Mouse (Mus musculus) neural tube, embryonic 13.5 days (tissue): Measurements from ENCODE around the gene Whrn. TPM values are rescaled to one million over a fixed set of nuclear protein-coding genes. Genes with fewer than 3 reads are reported as not detected.

ENCODE experiments used
- ATAC-seq: fragments of 200-750 bp; cut with Nextera tagmentation; 2 replicates; pipeline ENCODE4 v1.8.0; 2017; ENCODE audit warnings: low read depth, mild to moderate bottlenecking, moderate TSS enrichment, moderate library complexity
- H3K27ac ChIP-seq: fragments of 300-500 bp; sonication (generic); replicated peaks from 2 replicates; pipeline ENCODE4 v1.5.1; 2015; ENCODE audit warnings: moderate library complexity, mild to moderate bottlenecking, inconsistent platforms
- H3K27me3 ChIP-seq: fragments of 300-500 bp; sonication (generic); 2 replicates; pipeline ENCODE4 v1.6.1; 2015; ENCODE audit warnings: mild to moderate bottlenecking, inconsistent platforms
- H3K36me3 ChIP-seq: fragments of 300-500 bp; sonication (generic); 2 replicates; pipeline ENCODE4 v1.6.1; 2015; ENCODE audit warnings: mild to moderate bottlenecking, inconsistent platforms
- H3K4me1 ChIP-seq: fragments of 300-500 bp; sonication (generic); replicated peaks from 2 replicates; pipeline ENCODE4 v1.6.1; 2015; ENCODE audit warnings: inconsistent platforms
- H3K4me2 ChIP-seq: fragments of 300-500 bp; sonication (generic); 2 replicates; pipeline ENCODE4 v1.6.1; 2015; ENCODE audit warnings: inconsistent platforms, mild to moderate bottlenecking, moderate library complexity
- H3K4me3 ChIP-seq: fragments of 300-500 bp; sonication (generic); 2 replicates; pipeline ENCODE4 v1.5.1; 2015; ENCODE audit warnings: mild to moderate bottlenecking, inconsistent platforms
- H3K9ac ChIP-seq: fragments of 300-500 bp; sonication (generic); 2 replicates; pipeline ENCODE4 v1.6.1; 2015; ENCODE audit warnings: moderate library complexity, mild to moderate bottlenecking, inconsistent platforms
- H3K9me3 ChIP-seq: fragments of 300-500 bp; sonication (generic); 2 replicates; pipeline ENCODE4 v1.6.1; 2016; ENCODE audit warnings: inconsistent platforms
- WGBS: fragments of 180-500 bp; shearing (Covaris S2); methylation state at CpG from one replicate; pipeline ENCODE4 v1.1.7; 2015; 5-methylcytosine and 5-hydroxymethylcytosine counted together
- polyA plus RNA-seq: library from polyadenylated mRNA; unstranded; fragments of >200 nt; fragmentation: Nextera tagmentation; extraction: Ambion mirVana; gene quantifications from 2 replicates; pipeline ENCODE4 v1.2.1, GENCODE M21; 2015

The Whrn gene
- polyA plus RNA-seq, 1 experiment from 2014 or later = 5.6 TPM

DNA sequence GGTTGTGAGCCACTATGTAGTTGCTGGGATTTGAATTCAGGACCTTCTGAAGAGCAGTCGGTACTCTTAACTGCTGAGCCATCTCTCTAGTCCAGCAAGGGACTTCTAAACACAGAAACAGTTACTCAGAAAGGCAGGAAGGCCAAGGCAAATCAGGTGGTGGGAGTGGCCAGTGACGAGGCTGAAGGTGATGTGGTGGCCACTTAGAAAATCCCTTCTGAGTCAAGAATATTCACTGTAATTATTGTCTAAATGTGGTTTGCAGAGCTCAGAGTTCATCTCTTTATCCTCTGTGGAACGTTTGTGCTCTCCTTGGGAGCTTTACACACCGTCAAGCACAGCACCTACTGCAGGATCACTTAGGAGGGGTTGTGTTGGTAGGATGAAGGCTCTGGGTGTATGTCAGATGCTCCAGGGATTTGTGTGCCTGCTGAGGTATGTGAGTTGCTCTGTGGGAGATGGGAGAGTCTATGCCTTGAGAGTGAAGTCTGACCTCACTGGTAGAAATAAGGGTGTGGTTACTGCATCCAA is 18.7 kb upstream of the Whrn start:
- H3K9me3 ChIP-seq = no peaks in the 10 kb centered on the region
- H3K27ac ChIP-seq = no peak overlapping the region
- no peaks in the 10 kb centered on the region for H3K27me3 ChIP-seq
- no peak overlapping the region for H3K4me2 ChIP-seq
- H3K36me3 ChIP-seq = no peaks in the 10 kb centered on the region
- no peaks in the 10 kb centered on the region for H3K4me1 ChIP-seq
- 80% methylated on average over 4 of the region's 4 CpGs for WGBS
- no peak overlapping the region for H3K9ac ChIP-seq
- no peak overlapping the region for H3K4me3 ChIP-seq
- ATAC-seq = no peak

DNA sequence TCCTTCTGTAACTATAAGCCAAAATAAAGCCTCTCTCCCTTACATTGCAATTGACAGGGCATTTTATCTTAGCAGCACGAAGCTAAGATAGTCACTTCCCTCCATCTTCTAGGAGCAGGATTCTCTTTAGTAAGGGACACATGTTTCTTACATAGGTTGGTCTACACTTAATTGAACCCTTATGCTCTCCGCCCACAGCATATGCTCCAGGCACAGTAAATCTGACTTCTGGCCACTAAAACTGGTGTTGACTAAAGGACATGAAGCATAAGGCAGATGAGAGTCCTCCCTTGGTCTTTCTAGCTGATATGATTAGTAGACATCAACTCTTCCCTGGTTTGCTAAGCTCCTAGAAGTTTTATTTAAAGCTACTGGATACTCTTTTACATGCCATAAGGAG is 17.1 kb upstream of the Whrn start:
- Histone ChIP-seq H3K4me1 (no peaks in the 10 kb centered on the region), H3K36me3 (no peaks in the 10 kb centered on the region), H3K9me3 (no peaks in the 10 kb centered on the region), H3K27ac (no peak overlapping the region), H3K9ac (no peak overlapping the region), H3K4me2 (no peak overlapping the region), H3K27me3 (no peaks in the 10 kb centered on the region), H3K4me3 (no peak overlapping the region)
- ATAC-seq = no peak
- 86% methylated on average over 2 of the region's 2 CpGs for WGBS

- H3K36me3 ChIP-seq = no peaks in the 10 kb centered on the region
- H3K27me3 ChIP-seq = no peaks in the 10 kb centered on the region
- H3K9me3 ChIP-seq = no peaks in the 10 kb centered on the region
- WGBS = 22% methylated on average over 4 of the region's 4 CpGs
- no peak overlapping the region for H3K4me3 ChIP-seq
- no peak for ATAC-seq
- no peak overlapping the region for H3K27ac ChIP-seq
- no peaks in the 10 kb centered on the region for H3K4me1 ChIP-seq
- no peak overlapping the region for H3K4me2 ChIP-seq
- no peak overlapping the region for H3K9ac ChIP-seq
These were observed 12.4 kb upstream of the Whrn start for GRCm38 (mm10) chr4:63508232-63508631.

GRCm38 (mm10) chr4:63507478-63507877 is 11.7 kb upstream of the Whrn start:
- Histone ChIP-seq H3K4me3 (no peak overlapping the region), H3K9me3 (no peaks in the 10 kb centered on the region), H3K9ac (no peak overlapping the region), H3K4me2 (no peak overlapping the region), H3K36me3 (no peaks in the 10 kb centered on the region), H3K27ac (no peak overlapping the region), H3K4me1 (no peaks in the 10 kb centered on the region), H3K27me3 (no peaks in the 10 kb centered on the region)
- WGBS = 81% methylated on average over 5 of the region's 5 CpGs
- ATAC-seq = no peak

- no peak overlapping the region for H3K4me2 ChIP-seq
- peaks cover 5% of the 10 kb centered on the region; the same call in 1 of the 2 replicates for H3K27me3 ChIP-seq
- no peak overlapping the region for H3K9ac ChIP-seq
- no peaks in the 10 kb centered on the region for H3K4me1 ChIP-seq
- H3K9me3 ChIP-seq = no peaks in the 10 kb centered on the region
- no peak for ATAC-seq
- H3K27ac ChIP-seq = no peak overlapping the region
- H3K36me3 ChIP-seq = no peaks in the 10 kb centered on the region
- 82% methylated on average over 5 of the region's 5 CpGs for WGBS
- no peak overlapping the region for H3K4me3 ChIP-seq
These were observed 8.2 kb upstream of the Whrn start for GRCm38 (mm10) chr4:63503949-63504348.

DNA sequence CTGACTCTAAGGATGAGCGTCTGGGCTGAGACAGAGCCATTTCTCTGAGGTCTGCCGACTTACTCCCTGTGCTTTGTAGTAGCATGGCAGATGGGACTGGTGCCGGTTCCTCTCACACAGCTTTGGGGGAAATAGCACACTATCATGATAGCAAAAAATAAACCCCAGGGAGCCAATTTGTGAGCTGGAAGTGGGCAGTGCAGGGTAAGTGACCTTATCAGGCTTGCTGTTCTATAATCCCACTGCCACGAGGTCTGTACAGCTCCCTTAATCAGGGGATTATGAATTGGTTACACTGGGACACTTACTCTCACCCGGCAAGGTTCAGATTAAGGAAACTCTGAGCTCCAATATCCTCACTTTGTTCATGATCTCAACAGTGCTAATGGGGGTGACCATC is 5.3 kb upstream of the Whrn start:
- no peaks in the 10 kb centered on the region for H3K9me3 ChIP-seq
- H3K4me1 ChIP-seq = peaks cover 6% of the 10 kb centered on the region; the same call in 1 of the 2 replicates
- H3K4me2 ChIP-seq = no peak overlapping the region
- H3K9ac ChIP-seq = no peak overlapping the region
- no peak for ATAC-seq
- H3K36me3 ChIP-seq = no peaks in the 10 kb centered on the region
- H3K4me3 ChIP-seq = no peak overlapping the region
- H3K27ac ChIP-seq = no peak overlapping the region
- WGBS = 79% methylated on average over 5 of the region's 5 CpGs
- peaks cover 5% of the 10 kb centered on the region; the same call in 1 of the 2 replicates for H3K27me3 ChIP-seq

GRCm38 (mm10) chr4:63498346-63498745 is 2.6 kb upstream of the Whrn start:
- no peak for ATAC-seq
- WGBS = 31% methylated on average over 3 of the region's 3 CpGs
- no peak overlapping the region for H3K27ac ChIP-seq
- H3K4me3 ChIP-seq = no peak overlapping the region
- no peak overlapping the region for H3K9ac ChIP-seq
- peaks cover 29% of the 10 kb centered on the region for H3K4me1 ChIP-seq
- H3K27me3 ChIP-seq = peaks cover 14% of the 10 kb centered on the region; the same call in 1 of the 2 replicates
- no peak overlapping the region for H3K4me2 ChIP-seq
- no peaks in the 10 kb centered on the region for H3K9me3 ChIP-seq
- no peaks in the 10 kb centered on the region for H3K36me3 ChIP-seq

DNA sequence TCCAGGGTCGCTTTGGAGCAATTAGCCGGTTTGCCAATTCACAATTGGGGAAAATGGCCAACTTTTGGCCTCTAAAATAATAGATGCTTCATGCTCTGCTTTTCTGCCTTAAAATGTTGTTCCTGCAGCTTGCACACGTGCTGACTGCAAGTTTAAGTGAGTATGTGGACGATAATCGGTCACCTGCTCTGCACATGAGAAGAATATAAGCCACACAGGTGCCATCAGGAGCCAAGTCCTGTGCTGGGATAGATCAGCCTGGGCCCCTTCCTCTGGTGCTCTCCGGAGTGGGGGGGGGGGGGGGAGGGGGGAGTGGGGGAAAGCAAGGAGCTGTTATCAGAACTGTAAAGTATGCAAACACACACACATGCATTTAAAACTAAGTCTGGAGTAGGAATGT is 521 bp upstream of the Whrn start:
- peak; percentile 38; the same call in 1 of the 2 replicates for ATAC-seq
- Histone ChIP-seq H3K9me3 (no peaks in the 10 kb centered on the region), H3K4me3 (peak overlapping the region; percentile 68), H3K4me2 (peak overlapping the region; percentile 87), H3K27me3 (peaks cover 14% of the 10 kb centered on the region; the same call in 1 of the 2 replicates), H3K36me3 (no peaks in the 10 kb centered on the region), H3K4me1 (peaks cover 44% of the 10 kb centered on the region), H3K9ac (peak overlapping the region; percentile 73), H3K27ac (no peak overlapping the region)
- 8% methylated on average over 6 of the region's 6 CpGs for WGBS

GRCm38 (mm10) chr4:63494967-63495914 is 550 bp downstream of the Whrn start:
- Histone ChIP-seq H3K36me3 (no peaks in the 10 kb centered on the region), H3K4me3 (peak overlapping the region; percentile 68), H3K4me2 (peak overlapping the region; percentile 87), H3K9me3 (no peaks in the 10 kb centered on the region), H3K27ac (no peak overlapping the region), H3K27me3 (peaks cover 9% of the 10 kb centered on the region; the same call in 1 of the 2 replicates), H3K4me1 (peaks cover 52% of the 10 kb centered on the region), H3K9ac (peak overlapping the region; percentile 73)
- 1% methylated on average over 90 of the region's 107 CpGs for WGBS
- peak; percentile 66 for ATAC-seq

DNA sequence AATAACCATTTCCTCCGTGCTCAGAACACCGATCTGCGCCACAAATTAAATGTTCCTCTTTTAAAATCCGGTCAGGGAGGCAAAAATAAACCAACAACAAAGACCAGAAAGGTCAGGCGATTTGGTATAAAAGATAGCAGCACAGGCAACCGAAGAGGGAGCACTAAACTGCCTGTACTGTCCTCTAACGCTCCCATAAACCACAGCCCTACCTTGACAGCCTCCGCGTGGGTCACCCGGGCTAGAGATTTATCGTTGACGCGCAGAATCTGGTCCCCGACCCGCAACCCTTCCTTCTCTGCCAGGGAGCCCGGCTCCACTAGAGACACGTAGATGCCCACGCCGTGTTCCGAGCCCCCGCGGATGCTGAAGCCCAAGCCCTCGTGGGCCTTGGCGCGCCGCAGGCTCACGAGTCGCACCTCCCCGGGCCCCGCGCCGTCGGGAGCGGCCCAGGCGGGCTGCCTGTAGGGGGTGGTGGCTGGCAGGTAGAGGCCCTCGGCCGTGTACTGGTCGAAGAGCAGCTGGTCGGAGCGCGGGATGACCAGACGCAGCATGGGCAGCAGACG is 1.3 kb downstream of the Whrn start:
- 1% methylated on average over 43 of the region's 43 CpGs for whole genome bisulfite sequencing
- peaks cover 55% of the 10 kb centered on the region for H3K4me1 ChIP-seq

GRCm38 (mm10) chr4:63493351-63494121 is 2.3 kb downstream of the Whrn start:
- Histone ChIP-seq H3K9ac (no peak overlapping the region), H3K27ac (no peak overlapping the region), H3K27me3 (peaks cover 9% of the 10 kb centered on the region; the same call in 1 of the 2 replicates), H3K4me3 (peak overlapping the region; percentile 68), H3K36me3 (no peaks in the 10 kb centered on the region), H3K9me3 (no peaks in the 10 kb centered on the region), H3K4me2 (peak overlapping the region; percentile 87), H3K4me1 (peaks cover 55% of the 10 kb centered on the region)
- 46% methylated on average over 9 of the region's 9 CpGs for whole genome bisulfite sequencing
- no peak for ATAC-seq

More for the DNA sequence above, 1.3 kb downstream of the Whrn start:
- Histone ChIP-seq H3K36me3 (no peaks in the 10 kb centered on the region), H3K4me3 (peak overlapping the region; percentile 68), H3K9ac (peak overlapping the region; percentile 73), H3K27ac (no peak overlapping the region), H3K9me3 (no peaks in the 10 kb centered on the region), H3K4me2 (peak overlapping the region; percentile 87), H3K27me3 (peaks cover 9% of the 10 kb centered on the region; the same call in 1 of the 2 replicates)
- peak; percentile 7 for ATAC-seq
